Mouse (Mus musculus) hindbrain, postnatal 0 days (tissue): ENCODE measurements at regions not wholly inside any gene's neighbourhood (a gene's known extent, or its start where the extent isn't known, plus 50 kb on each side); places are given as distances from the start of the nearest gene placed in this dataset.

ENCODE experiments used
- ATAC-seq: fragments of 200-750 bp; cut with Nextera tagmentation; 2 replicates; pipeline ENCODE4 v1.8.0; 2017; ENCODE audit warnings: mild to moderate bottlenecking, moderate TSS enrichment, moderate library complexity
- DNase-seq: peaks from one replicate; pipeline ENCODE4 v3.0.0-alpha.2; 2015; ENCODE audit warnings: low spot score
- H3K27ac ChIP-seq: fragments of 300-500 bp; sonication (generic); 2 replicates; pipeline ENCODE4 v1.5.1; 2014; ENCODE audit warnings: mild to moderate bottlenecking
- H3K27me3 ChIP-seq: fragments of 300-500 bp; sonication (generic); 2 replicates; pipeline ENCODE4 v1.6.1; 2014; ENCODE audit warnings: low read length, mixed read lengths; ENCODE audit not compliant: insufficient read depth
- H3K36me3 ChIP-seq: fragments of 300-500 bp; sonication (generic); 2 replicates; pipeline ENCODE4 v1.6.1; 2014; ENCODE audit warnings: low read length, mixed read lengths; ENCODE audit not compliant: insufficient read depth
- H3K4me1 ChIP-seq: fragments of 300-500 bp; sonication (generic); 2 replicates; pipeline ENCODE4 v1.6.1; 2014; ENCODE audit warnings: antibody characterized with exemption, low read length, mixed read lengths; ENCODE audit not compliant: insufficient read depth
- H3K4me2 ChIP-seq: fragments of 300-500 bp; sonication (generic); 2 replicates; pipeline ENCODE4 v1.6.1; 2014; ENCODE audit warnings: low read depth, mild to moderate bottlenecking, low read length, moderate library complexity, mixed read lengths
- H3K4me3 ChIP-seq: fragments of 300-500 bp; sonication (generic); 2 replicates; pipeline ENCODE4 v1.5.1; 2014; ENCODE audit warnings: low read length
- H3K9ac ChIP-seq: fragments of 300-500 bp; sonication (generic); replicated peaks from 2 replicates; pipeline ENCODE4 v1.6.1; 2014; ENCODE audit warnings: mild to moderate bottlenecking, low read length, moderate library complexity, mixed read lengths
- H3K9me3 ChIP-seq: fragments of 300-500 bp; sonication (generic); 2 replicates; pipeline ENCODE4 v1.6.1; 2016; ENCODE audit warnings: low read length, mixed read lengths
- CTCF ChIP-seq: IDR thresholded peaks from 2 replicates; pipeline ENCODE4 v1.5.1; 2016; ENCODE audit warnings: antibody characterized with exemption, control low read depth, low read depth
- WGBS: fragments of 180-500 bp; shearing (Covaris S2); extraction: QIAGEN DNeasy Blood & Tissue Kit; methylation state at CpG from one replicate; pipeline ENCODE4 v1.1.7; 2014; 5-methylcytosine and 5-hydroxymethylcytosine counted together
- microRNA-seq, 2 experiments: library from miRNA; unstranded; fragments of <30 nt; microRNA quantifications; one replicate each; pipeline ENCODE4; 2016

DNA sequence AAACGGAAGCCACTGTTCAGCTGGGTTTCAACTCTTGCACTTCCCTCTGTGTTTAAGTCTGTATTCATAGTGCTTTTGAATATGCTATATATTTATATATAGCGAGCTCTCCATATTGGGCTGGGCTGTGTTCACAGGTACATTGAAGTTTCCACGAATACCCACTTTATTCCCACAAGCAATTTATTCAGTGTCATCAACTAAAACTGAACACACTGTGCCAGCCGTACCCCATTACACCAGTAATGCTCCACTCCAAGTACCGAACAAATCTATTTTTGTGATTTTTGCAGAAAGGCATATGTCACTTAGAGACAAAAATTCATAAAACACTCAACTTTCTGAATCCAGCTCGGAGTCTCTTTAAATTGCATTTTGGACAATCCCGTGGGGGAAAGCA, 1048.5 kb downstream of the Sorcs1 start:
- Histone ChIP-seq H3K4me3 (no peak overlapping the region), H3K27me3 (no peaks in the 10 kb centered on the region), H3K9ac (no peak overlapping the region), H3K4me1 (no peaks in the 10 kb centered on the region), H3K36me3 (no peaks in the 10 kb centered on the region), H3K9me3 (no peaks in the 10 kb centered on the region), H3K4me2 (no peak overlapping the region), H3K27ac (no peak overlapping the region)
- DNase-seq: no peak
- 83% methylated on average over 7 of the region's 7 CpGs for WGBS
- no peak for ATAC-seq
- no peak for TF ChIP-seq CTCF

DNA sequence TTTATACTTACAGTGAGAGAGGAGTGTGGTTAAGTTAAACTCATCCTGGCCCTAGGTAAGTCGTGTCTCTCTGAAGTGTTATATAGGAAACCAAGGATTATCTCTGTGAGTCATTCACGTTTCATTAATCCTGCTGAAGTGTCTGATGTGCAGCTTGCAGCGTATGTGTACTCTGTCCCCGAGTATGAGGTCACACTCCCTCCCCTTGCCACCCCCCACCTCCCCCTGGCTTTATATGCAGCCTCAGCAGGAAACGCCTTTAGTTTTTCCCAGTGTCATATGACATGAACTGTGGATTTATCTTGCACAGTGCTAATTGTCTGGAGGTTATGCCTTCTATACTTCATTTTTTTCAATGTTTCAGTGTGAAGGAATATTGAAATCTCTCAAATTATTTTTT, 1058.5 kb downstream of the Sorcs1 start:
- no peaks in the 10 kb centered on the region for H3K36me3 ChIP-seq
- no peak overlapping the region for H3K4me3 ChIP-seq
- no peaks in the 10 kb centered on the region for H3K27me3 ChIP-seq
- TF ChIP-seq CTCF: no peak
- DNase-seq: no peak
- no peaks in the 10 kb centered on the region for H3K9me3 ChIP-seq
- 44% methylated on average over 5 of the region's 5 CpGs for WGBS
- no peaks in the 10 kb centered on the region for H3K4me1 ChIP-seq
- no peak overlapping the region for H3K27ac ChIP-seq
- H3K9ac ChIP-seq: no peak overlapping the region
- no peak for ATAC-seq
- H3K4me2 ChIP-seq: no peak overlapping the region

DNA sequence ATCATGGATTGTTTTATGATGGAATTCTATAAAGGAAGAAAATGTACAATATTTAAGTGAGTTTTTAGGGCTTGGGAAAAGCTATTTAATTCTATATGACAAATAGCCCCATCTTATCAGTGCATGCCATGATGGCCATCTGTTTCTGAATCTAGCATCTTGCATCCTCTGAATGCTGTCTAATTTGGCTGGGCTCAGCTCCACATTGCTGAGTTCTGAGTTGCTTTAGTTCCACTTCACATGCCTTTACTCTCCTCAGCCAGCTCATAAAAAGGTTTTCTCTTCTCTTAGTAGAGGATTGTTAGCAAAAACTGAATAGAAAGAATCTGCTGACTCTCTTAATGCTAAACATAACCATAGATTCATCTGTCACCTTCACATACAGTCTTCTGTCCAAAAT, 1063.4 kb downstream of the Sorcs1 start:
- H3K27ac ChIP-seq: no peak overlapping the region
- no peak for ATAC-seq
- H3K9ac ChIP-seq: no peak overlapping the region
- no peak overlapping the region for H3K4me2 ChIP-seq
- H3K4me3 ChIP-seq: no peak overlapping the region
- no peaks in the 10 kb centered on the region for H3K9me3 ChIP-seq
- H3K27me3 ChIP-seq: no peaks in the 10 kb centered on the region
- DNase-seq: no peak
- no peaks in the 10 kb centered on the region for H3K4me1 ChIP-seq
- no peak for TF ChIP-seq CTCF
- no peaks in the 10 kb centered on the region for H3K36me3 ChIP-seq

Small RNAs in the stretch of these regions (microRNA-seq; reads per million reads assigned to microRNA genes)
- 0 reads per million in 2 experiments for gene Gm27935
